Mouse (Mus musculus) ovary, postnatal 14 days (tissue): ENCODE results near the gene Parp12.

ENCODE experiments used
- DNase-seq: peaks from one replicate; pipeline ENCODE4 v3.0.0; 2022; ENCODE audit warnings: low spot score

The Parp12 gene

GRCm38 (mm10) chr6:39058389-39058788 lies 59.8 kb downstream of the Parp12 start:
- no peak for DNase-seq

DNA sequence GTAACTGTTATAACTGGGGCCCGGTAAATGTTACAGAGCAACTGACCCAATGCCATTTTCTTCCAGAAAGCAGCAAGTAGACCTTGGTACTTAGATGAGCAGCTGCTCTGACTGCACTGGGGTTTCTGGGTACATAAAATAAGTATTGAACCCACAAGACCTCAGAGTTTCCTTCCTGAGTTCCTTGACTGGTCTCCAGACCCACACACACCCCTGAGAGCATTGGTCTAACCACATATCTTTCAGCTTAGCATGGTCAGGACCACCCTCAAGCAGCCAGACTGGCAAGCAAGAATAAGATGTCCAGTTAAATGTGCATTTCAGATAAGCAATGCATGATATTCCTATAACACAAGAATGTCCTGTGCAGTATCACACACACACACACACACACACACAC lies 61.0 kb downstream of the Parp12 start:
- DNase-seq: no peak

DNA sequence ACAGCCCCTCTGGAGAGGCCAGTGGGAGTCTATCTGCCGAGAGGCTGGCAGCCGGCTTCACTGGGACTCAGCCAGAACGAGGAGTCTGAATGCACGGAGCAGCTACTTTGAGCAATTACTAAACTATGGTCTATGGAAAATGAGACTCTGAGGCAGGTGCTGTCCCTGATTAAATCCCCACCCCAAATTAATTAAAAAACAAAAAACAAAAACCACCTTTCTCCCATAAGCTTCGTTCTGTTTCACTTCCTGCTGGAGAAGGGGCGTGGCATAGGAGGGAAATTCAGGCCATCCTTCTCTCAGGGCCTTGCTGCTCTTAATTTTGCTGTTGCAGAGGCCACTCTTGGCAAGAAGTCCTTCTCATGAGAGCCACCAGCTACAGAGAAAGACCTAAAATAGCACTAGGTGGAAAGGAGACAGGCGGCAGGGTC lies 62.3 kb downstream of the Parp12 start:
- no peak for DNase-seq

GRCm38 (mm10) chr6:39054878-39055508 lies 63.2 kb downstream of the Parp12 start:
- DNase-seq: no peak

DNA sequence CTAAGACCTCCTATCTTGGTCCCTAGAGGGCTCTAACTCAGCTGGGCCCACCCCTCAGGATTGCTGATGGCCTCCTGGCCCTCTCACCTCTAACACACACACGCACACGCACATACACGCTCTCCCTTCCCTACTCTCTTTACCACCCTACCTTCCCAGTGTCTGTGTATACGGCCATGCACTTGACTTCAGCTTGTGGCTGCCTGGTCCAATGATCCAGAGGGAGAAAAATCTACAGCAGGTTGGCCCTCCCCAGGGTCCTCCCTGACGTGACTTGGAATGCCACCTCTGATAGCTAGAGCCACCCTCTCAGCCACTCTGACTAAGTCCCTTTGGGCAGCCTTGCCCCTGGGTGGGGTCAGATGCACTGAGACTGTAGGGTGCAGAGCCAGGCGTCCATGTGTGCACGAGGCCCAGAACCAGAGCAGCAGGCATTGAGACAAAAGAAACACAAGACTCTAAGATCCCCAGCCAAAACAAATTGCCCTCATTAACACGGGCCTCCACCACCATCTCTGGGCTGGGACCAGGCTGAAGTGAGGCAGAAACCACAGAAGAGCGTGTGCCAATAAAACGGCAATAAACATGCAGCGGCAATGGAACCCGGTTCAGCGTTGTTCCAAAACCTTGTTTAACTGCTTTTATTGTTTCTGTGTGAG lies 63.8 kb downstream of the Parp12 start:
- DNase-seq: no peak

GRCm38 (mm10) chr6:39052636-39053035 lies 65.5 kb downstream of the Parp12 start:
- DNase-seq: no peak

DNA sequence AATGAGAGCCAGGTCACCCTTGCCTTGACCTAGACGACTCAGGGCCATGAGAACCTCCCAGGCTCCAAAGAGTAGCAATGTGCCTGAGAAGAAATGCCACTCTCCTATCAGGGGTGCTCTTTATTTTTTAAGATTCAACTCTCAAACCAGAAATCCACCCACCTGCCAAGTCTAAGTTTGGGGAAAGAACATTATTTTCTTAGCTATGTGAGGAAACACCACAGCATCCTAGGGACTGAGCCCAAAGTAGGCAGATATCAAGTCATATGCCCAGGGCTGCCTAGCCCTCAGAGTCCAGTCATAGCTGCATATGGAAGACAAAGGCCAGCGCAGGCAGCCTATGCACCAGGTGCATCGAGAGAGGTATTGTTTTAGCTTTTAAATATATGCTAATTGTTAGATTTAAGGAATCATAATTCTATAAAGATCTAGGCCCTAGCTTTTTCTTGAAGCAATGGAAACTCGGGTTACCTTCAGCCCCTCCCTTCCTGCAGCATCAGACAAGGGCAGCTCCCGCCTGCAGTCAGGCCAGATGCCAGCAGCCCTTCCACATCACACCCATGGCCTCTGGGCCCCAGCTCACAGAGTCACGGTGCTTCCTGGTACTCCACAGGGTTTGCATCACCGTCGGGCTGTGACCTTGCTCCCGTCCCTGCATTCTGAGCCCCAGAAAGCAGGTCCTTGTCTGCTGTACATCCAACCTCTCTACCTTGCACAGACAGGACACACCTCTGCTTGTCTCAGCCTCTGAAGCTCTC lies 66.2 kb downstream of the Parp12 start:
- no peak for DNase-seq

DNA sequence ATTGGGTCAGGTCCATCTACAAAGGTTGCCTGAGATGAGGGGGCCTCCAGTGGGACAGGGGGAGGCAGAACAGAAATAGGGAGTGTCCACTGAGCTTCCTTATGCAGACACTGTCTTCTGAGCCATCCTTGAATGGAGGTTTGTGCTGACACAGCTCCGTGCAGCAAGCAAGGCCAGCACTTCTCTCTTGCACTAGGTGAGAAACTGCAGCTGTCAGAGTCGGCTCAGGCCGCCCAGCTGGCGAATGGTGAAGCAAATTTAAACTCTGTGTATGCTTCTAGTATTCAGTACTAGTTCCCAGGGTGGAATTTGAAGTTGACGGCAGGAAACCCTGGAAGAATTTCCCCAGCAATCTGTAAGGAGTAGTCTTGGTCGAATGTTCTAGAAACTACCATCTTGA lies 67.3 kb downstream of the Parp12 start:
- no peak for DNase-seq

GRCm38 (mm10) chr6:39049141-39049540 lies 69.0 kb downstream of the Parp12 start:
- DNase-seq: no peak

- no peak for DNase-seq
These were observed 77.7 kb downstream of the Parp12 start for GRCm38 (mm10) chr6:39040451-39040850.
